Mouse (Mus musculus) cortical plate, adult 2 months (tissue): ENCODE measurements around the gene Cemip2.

Experiments
- CTCF ChIP-seq: fragments of 200-500 bp; IDR thresholded peaks from 2 replicates; pipeline ENCODE4 v1.5.1; 2011; ENCODE audit warnings: mild to moderate bottlenecking, control low read depth, low read length; ENCODE audit not compliant: insufficient read depth; ENCODE audit errors: extremely low read depth
- POLR2A ChIP-seq: fragments of 200-500 bp; IDR thresholded peaks from 2 replicates; pipeline ENCODE4 v1.6.1; 2011; ENCODE audit warnings: mild to moderate bottlenecking, low read length, control low read depth; ENCODE audit not compliant: insufficient read depth; ENCODE audit errors: extremely low read depth

DNA sequence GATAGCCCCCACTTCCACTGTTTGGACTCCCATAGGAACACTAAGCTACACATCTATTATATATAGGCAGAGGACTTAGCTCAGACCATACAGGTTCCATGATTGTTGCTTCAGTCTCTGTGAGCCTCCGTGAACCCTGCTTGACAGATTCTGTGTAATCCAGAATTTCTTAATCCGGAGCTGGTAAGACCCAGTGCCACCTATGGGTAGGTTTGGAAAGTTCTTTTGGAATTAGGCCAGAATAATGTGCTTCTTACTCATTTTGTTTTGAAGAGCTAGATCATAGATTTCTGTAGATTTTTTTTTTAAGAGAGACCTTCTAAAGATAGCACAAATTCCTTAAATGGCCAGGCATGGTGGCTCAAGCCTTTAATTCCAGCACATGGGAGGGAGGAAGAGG is 14.1 kb upstream of the Cemip2 start:
- no peak for TF ChIP-seq CTCF
- TF ChIP-seq POLR2A, result no peak
